In genomic region chr19:34043008-34043407, GRCm38 (mm10) we compare ENCODE assay signal across 21 mouse cellular contexts. TPM values are rescaled to one million over a fixed set of nuclear protein-coding genes. Genes with fewer than 3 reads are reported as not detected.
DNase-seq lines count a peak whose midpoint lies in the region; ATAC-seq and TF ChIP-seq lines count a peak whose summit lies in the region.
"Had no signal": no experiment of that assay in that cellular context is flagged by ENCODE, and none has a peak within 500 bp of the region (broad histone marks: within the 10 kb centered on the region; RNA-seq: fewer than 3 reads in every experiment).

No protein-coding gene starts in this region.

- TF ChIP-seq CTCF in Patski (IDR thresholded peaks at IDR 0.05) = no peak
- no peak for TF ChIP-seq CTCF in layer of hippocampus, adult 2 months (conservative IDR thresholded peaks at IDR 0.05)

- peak; percentile 27 for DNase-seq in Patski (ENCODE audit: low read depth, low spot score)
- DNase-seq in adrenal gland, postnatal 36 days = peak; percentile 64 to 69
- DNase-seq in thymus, postnatal 4 days = no peak
- DNase-seq in layer of hippocampus, adult 2 months (ENCODE audit: low spot score in 2 of 2) = no peak
- DNase-seq: cerebellum, adult 9-10 months; heart, postnatal 4 days; midbrain, embryonic 14.5 days; thymus, postnatal 25 days had no signal

- peak; percentile 75 for ATAC-seq in neural tube, embryonic 12.5 days (ENCODE audit: low FRiP score, low read depth)
- ATAC-seq in neural tube, embryonic 15.5 days (ENCODE audit: low FRiP score) = no peak
- ATAC-seq in Patski = peak; percentile 82
- ATAC-seq in neural tube, embryonic 14.5 days (ENCODE audit: low read depth) = peak; percentile 24

- 47% methylated on average over 6 of the region's 6 CpGs for WGBS in neural tube, embryonic 12.5 days
- WGBS in neural tube, embryonic 15.5 days = 45% methylated on average over 6 of the region's 6 CpGs
- 41% methylated on average over 6 of the region's 6 CpGs for WGBS in neural tube, embryonic 14.5 days

- no peak overlapping the region for H3K4me3 ChIP-seq in neural tube, embryonic 12.5 days
- no peak overlapping the region for H3K4me3 ChIP-seq in neural tube, embryonic 15.5 days (replicated peaks)
- no peak overlapping the region for H3K4me3 ChIP-seq in neural tube, embryonic 14.5 days (ENCODE audit: low read depth, low read length)
- no peak overlapping the region for H3K4me3 ChIP-seq in layer of hippocampus, adult 2 months
- H3K4me3 ChIP-seq: embryonic facial prominence, embryonic 10.5 days; erythroblast, embryonic 14.5 days; heart, embryonic 10.5 days; kidney, embryonic 15.5 days; limb, embryonic 13.5 days had no signal

- POLR2A ChIA-PET in Patski (lab: Charles Lee) = interaction anchor here (0.6 kb wide), 1 partner anchor 13 kb away, joined by 5 read pairs; no protein-coding TSS in a partner anchor

- H3K27ac ChIP-seq in neural tube, embryonic 12.5 days = no peak overlapping the region
- no peak overlapping the region for H3K27ac ChIP-seq in neural tube, embryonic 15.5 days (replicated peaks)
- H3K27ac ChIP-seq in neural tube, embryonic 14.5 days (ENCODE audit: low read depth, low read length) = no peak overlapping the region
- H3K27ac ChIP-seq in layer of hippocampus, adult 2 months = no peak overlapping the region
- H3K27ac ChIP-seq: embryonic facial prominence, embryonic 10.5 days; heart, embryonic 10.5 days; kidney, embryonic 15.5 days; limb, embryonic 13.5 days; stomach, postnatal 0 days had no signal

- in situ Hi-C loops in Patski (cut with MboI; ENCODE audit: low pct_unique_long_range_greater_than_20kb) = no loop called here

- no peaks in the 10 kb centered on the region for H3K9me3 ChIP-seq in neural tube, embryonic 12.5 days
- H3K9me3 ChIP-seq in neural tube, embryonic 15.5 days (replicated peaks) = no peaks in the 10 kb centered on the region
- H3K9me3 ChIP-seq in neural tube, embryonic 14.5 days (ENCODE audit: control insufficient read depth, low read length) = no peaks in the 10 kb centered on the region
- H3K9me3 ChIP-seq: embryonic facial prominence, embryonic 10.5 days; heart, embryonic 10.5 days; kidney, embryonic 15.5 days; limb, embryonic 13.5 days had no signal

- CTCF ChIA-PET in Patski (lab: Charles Lee) = interaction anchor here (1.0 kb wide), 1 partner anchor 11 kb away, joined by 3 read pairs; no protein-coding TSS in a partner anchor

- H3K36me3 ChIP-seq in neural tube, embryonic 12.5 days = no peaks in the 10 kb centered on the region
- H3K36me3 ChIP-seq in neural tube, embryonic 15.5 days = no peaks in the 10 kb centered on the region
- H3K36me3 ChIP-seq in neural tube, embryonic 14.5 days (ENCODE audit: control insufficient read depth, insufficient read depth, low read length) = no peaks in the 10 kb centered on the region
- H3K36me3 ChIP-seq: embryonic facial prominence, embryonic 10.5 days; heart, embryonic 10.5 days; kidney, embryonic 15.5 days; limb, embryonic 13.5 days had no signal

- no peaks in the 10 kb centered on the region for H3K4me1 ChIP-seq in neural tube, embryonic 12.5 days
- no peaks in the 10 kb centered on the region for H3K4me1 ChIP-seq in neural tube, embryonic 15.5 days
- no peaks in the 10 kb centered on the region for H3K4me1 ChIP-seq in neural tube, embryonic 14.5 days (ENCODE audit: control insufficient read depth, insufficient read depth, low read length)
- H3K4me1 ChIP-seq: embryonic facial prominence, embryonic 10.5 days; heart, embryonic 10.5 days; kidney, embryonic 15.5 days; limb, embryonic 13.5 days had no signal

- H3K27me3 ChIP-seq in neural tube, embryonic 12.5 days (replicated peaks) = no peaks in the 10 kb centered on the region
- no peaks in the 10 kb centered on the region for H3K27me3 ChIP-seq in neural tube, embryonic 15.5 days (replicated peaks)
- peaks cover 4% of the 10 kb centered on the region for H3K27me3 ChIP-seq in Patski
- no peaks in the 10 kb centered on the region for H3K27me3 ChIP-seq in neural tube, embryonic 14.5 days (ENCODE audit: control insufficient read depth, insufficient read depth, low read length)
- H3K27me3 ChIP-seq: kidney, embryonic 15.5 days; limb, embryonic 13.5 days had no signal

- H3K4me2 ChIP-seq in neural tube, embryonic 12.5 days (replicated peaks) = no peak overlapping the region
- H3K4me2 ChIP-seq in neural tube, embryonic 15.5 days = no peak overlapping the region
- no peak overlapping the region for H3K4me2 ChIP-seq in neural tube, embryonic 14.5 days (ENCODE audit: low read depth, low read length)
- H3K4me2 ChIP-seq: kidney, embryonic 15.5 days; limb, embryonic 13.5 days had no signal

- no peak overlapping the region for H3K9ac ChIP-seq in neural tube, embryonic 12.5 days
- no peak overlapping the region for H3K9ac ChIP-seq in neural tube, embryonic 15.5 days (replicated peaks)
- H3K9ac ChIP-seq in neural tube, embryonic 14.5 days (replicated peaks; ENCODE audit: low read depth, low read length) = no peak overlapping the region
- H3K9ac ChIP-seq: kidney, embryonic 15.5 days; limb, embryonic 13.5 days had no signal

RNA-seq across cellular contexts. Expression of gene Lipn, which starts 24.1 kb away (rescaled TPM):
- not detected in 2 replicates for polyA plus RNA-seq in neural tube, embryonic 12.5 days (2016; fragmentation: Nextera tagmentation; extraction: Ambion mirVana)
- not detected in 2 replicates for polyA plus RNA-seq in neural tube, embryonic 15.5 days (2015; fragmentation: Nextera tagmentation; extraction: Ambion mirVana)
- polyA plus RNA-seq in Patski (2021) = not detected
- under 1 TPM in 1 of 2 experiments, not detected in 1; 0.59 TPM for total RNA-seq in adrenal gland, postnatal 36 days (2021)
- not detected in 2 replicates for polyA plus RNA-seq in neural tube, embryonic 14.5 days (2014; fragmentation: Nextera tagmentation; extraction: Ambion mirVana)
- total RNA-seq in layer of hippocampus, adult 2 months (2021) = not detected
- total RNA-seq: gastrocnemius, adult 8-10 months; heart, postnatal 4 days; left cerebral cortex, adult 18-20 months had no signal
- polyA plus RNA-seq: embryonic facial prominence, embryonic 10.5 days; erythroblast, embryonic 14.5 days; heart, embryonic 10.5 days; kidney, embryonic 15.5 days; limb, embryonic 13.5 days; liver, embryonic 16.5 days; midbrain, embryonic 14.5 days had no signal

RNA-seq across cellular contexts. Expression of gene Lipk, which starts 34.9 kb away (rescaled TPM):
- polyA plus RNA-seq in neural tube, embryonic 12.5 days (2016; fragmentation: Nextera tagmentation; extraction: Ambion mirVana) = not detected in 2 replicates
- polyA plus RNA-seq in neural tube, embryonic 15.5 days (2015; fragmentation: Nextera tagmentation; extraction: Ambion mirVana) = not detected in 2 replicates
- not detected for polyA plus RNA-seq in Patski (2021)
- under 1 TPM; 0.13 to 0.40 TPM for total RNA-seq in adrenal gland, postnatal 36 days (2021)
- not detected in 2 replicates for polyA plus RNA-seq in neural tube, embryonic 14.5 days (2014; fragmentation: Nextera tagmentation; extraction: Ambion mirVana)
- total RNA-seq in layer of hippocampus, adult 2 months (2021) = not detected
- total RNA-seq: gastrocnemius, adult 8-10 months; heart, postnatal 4 days; left cerebral cortex, adult 18-20 months had no signal
- polyA plus RNA-seq: embryonic facial prominence, embryonic 10.5 days; erythroblast, embryonic 14.5 days; heart, embryonic 10.5 days; intestine, embryonic 14.5 days; kidney, embryonic 15.5 days; liver, embryonic 16.5 days; midbrain, embryonic 14.5 days had no signal

RNA-seq across cellular contexts. Expression of gene Lipm, which starts 57.7 kb away (rescaled TPM):
- polyA plus RNA-seq in neural tube, embryonic 12.5 days (2016; fragmentation: Nextera tagmentation; extraction: Ambion mirVana) = not detected in 2 replicates
- polyA plus RNA-seq in neural tube, embryonic 15.5 days (2015; fragmentation: Nextera tagmentation; extraction: Ambion mirVana) = 0.08 and 0.11 TPM in 2 replicates
- polyA plus RNA-seq in Patski (2021) = not detected
- not detected for total RNA-seq in adrenal gland, postnatal 36 days (2021)
- polyA plus RNA-seq in neural tube, embryonic 14.5 days (2014; fragmentation: Nextera tagmentation; extraction: Ambion mirVana) = not detected in 2 replicates
- total RNA-seq in layer of hippocampus, adult 2 months (2021) = under 1 TPM in 1 of 2 experiments, not detected in 1; 0.12 TPM
- total RNA-seq: gastrocnemius, adult 8-10 months; heart, postnatal 4 days; left cerebral cortex, adult 18-20 months had no signal
- polyA plus RNA-seq: embryonic facial prominence, embryonic 10.5 days; erythroblast, embryonic 14.5 days; heart, embryonic 10.5 days; intestine, embryonic 14.5 days; kidney, embryonic 15.5 days; liver, embryonic 16.5 days; midbrain, embryonic 14.5 days had no signal

Comparison
In these comparisons a context has a peak if more than half of its experiments do, and no peak if none do; other contexts are left out.
1. DNase-seq: peak in Patski (single experiment) and adrenal gland, postnatal 36 days (2 of 2); none in thymus, postnatal 4 days (single experiment) and layer of hippocampus, adult 2 months (0 of 2).